Mouse (Mus musculus) forebrain, postnatal 0 days (tissue): ENCODE data around the gene Nfatc4. TPM values are rescaled to one million over a fixed set of nuclear protein-coding genes. Genes with fewer than 3 reads are reported as not detected.
A peak's percentile ranks its signal among the peaks of the same experiment; 100 is the strongest.

Source experiments
- ATAC-seq: fragments of 200-750 bp; cut with Nextera tagmentation; 2 replicates; pipeline ENCODE4 v1.8.0; 2017; ENCODE audit warnings: mild to moderate bottlenecking, moderate library complexity
- DNase-seq: peaks from one replicate; pipeline ENCODE4 v3.0.0-alpha.2; 2015
- H3K27ac ChIP-seq: fragments of 300-500 bp; sonication (generic); 2 replicates; pipeline ENCODE4 v1.5.1; 2014; ENCODE audit warnings: low read depth, mild to moderate bottlenecking, antibody characterized with exemption, low read length, moderate library complexity, mixed read lengths
- H3K27me3 ChIP-seq: fragments of 300-500 bp; sonication (generic); 2 replicates; pipeline ENCODE4 v1.6.1; 2014; ENCODE audit warnings: mild to moderate bottlenecking, low read length, mixed read lengths; ENCODE audit not compliant: insufficient read depth
- H3K36me3 ChIP-seq: fragments of 300-500 bp; sonication (generic); 2 replicates; pipeline ENCODE4 v1.6.1; 2014; ENCODE audit warnings: mild to moderate bottlenecking, moderate library complexity; ENCODE audit not compliant: insufficient read depth
- H3K4me1 ChIP-seq: fragments of 300-500 bp; sonication (generic); 2 replicates; pipeline ENCODE4 v1.6.1; 2014; ENCODE audit warnings: antibody characterized with exemption; ENCODE audit not compliant: insufficient read depth
- H3K4me2 ChIP-seq: fragments of 300-500 bp; sonication (generic); 2 replicates; pipeline ENCODE4 v1.6.1; 2014; ENCODE audit warnings: low read depth, mild to moderate bottlenecking, moderate library complexity
- H3K4me3 ChIP-seq: fragments of 300-500 bp; sonication (generic); 2 replicates; pipeline ENCODE4 v1.5.1; 2014; ENCODE audit warnings: low read depth, low read length, mixed read lengths
- H3K9ac ChIP-seq: fragments of 300-500 bp; sonication (generic); 2 replicates; pipeline ENCODE4 v1.6.1; 2014; ENCODE audit warnings: mild to moderate bottlenecking
- H3K9me3 ChIP-seq: fragments of 300-500 bp; sonication (generic); 2 replicates; pipeline ENCODE4 v1.6.1; 2016; ENCODE audit warnings: low read length
- CTCF ChIP-seq: sonication (generic); IDR thresholded peaks from 2 replicates; pipeline ENCODE4 v1.5.1; 2016; ENCODE audit warnings: antibody characterized with exemption, control low read depth, low read depth
- WGBS: fragments of 180-500 bp; shearing (Covaris S2); extraction: QIAGEN DNeasy Blood & Tissue Kit; methylation state at CpG from one replicate; pipeline ENCODE4 v1.1.7; 2014; 5-methylcytosine and 5-hydroxymethylcytosine counted together
- polyA plus RNA-seq: library from polyadenylated mRNA; unstranded; fragments of >200 nt; fragmentation: Nextera tagmentation; extraction: Ambion mirVana; gene quantifications from 2 replicates; pipeline ENCODE4 v1.2.1, GENCODE M21; 2015
- total RNA-seq: library from RNA; depleted of rRNA; stranded (reverse); fragments of >200 nt; gene quantifications from 2 replicates; pipeline ENCODE4 v1.2.3, GENCODE M21; 2014

The Nfatc4 gene
- total and polyA plus RNA-seq, 2 experiments from 2014 or later: 3.9 to 11.9 TPM

DNA sequence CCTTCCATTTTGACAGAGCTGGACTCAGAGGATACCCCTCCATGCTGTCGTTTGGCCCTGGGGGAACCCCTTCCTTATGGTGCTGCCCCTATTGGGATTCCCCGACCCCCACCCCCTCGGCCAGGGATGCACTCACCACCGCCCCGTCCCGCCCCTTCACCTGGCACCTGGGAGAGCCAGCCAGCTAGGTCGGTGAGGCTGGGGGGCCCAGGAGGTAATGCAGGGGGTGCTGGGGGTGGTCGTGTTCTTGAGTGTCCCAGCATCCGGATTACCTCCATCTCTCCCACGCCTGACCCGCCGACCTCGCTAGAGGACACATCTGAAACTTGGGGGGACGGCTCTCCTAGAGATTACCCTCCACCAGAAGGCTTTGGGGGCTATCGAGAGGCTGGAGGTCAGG, 3.2 kb downstream of the Nfatc4 start:
- H3K9ac ChIP-seq: peak overlapping the region; percentile 22; the same call in 1 of the 2 replicates

DNA sequence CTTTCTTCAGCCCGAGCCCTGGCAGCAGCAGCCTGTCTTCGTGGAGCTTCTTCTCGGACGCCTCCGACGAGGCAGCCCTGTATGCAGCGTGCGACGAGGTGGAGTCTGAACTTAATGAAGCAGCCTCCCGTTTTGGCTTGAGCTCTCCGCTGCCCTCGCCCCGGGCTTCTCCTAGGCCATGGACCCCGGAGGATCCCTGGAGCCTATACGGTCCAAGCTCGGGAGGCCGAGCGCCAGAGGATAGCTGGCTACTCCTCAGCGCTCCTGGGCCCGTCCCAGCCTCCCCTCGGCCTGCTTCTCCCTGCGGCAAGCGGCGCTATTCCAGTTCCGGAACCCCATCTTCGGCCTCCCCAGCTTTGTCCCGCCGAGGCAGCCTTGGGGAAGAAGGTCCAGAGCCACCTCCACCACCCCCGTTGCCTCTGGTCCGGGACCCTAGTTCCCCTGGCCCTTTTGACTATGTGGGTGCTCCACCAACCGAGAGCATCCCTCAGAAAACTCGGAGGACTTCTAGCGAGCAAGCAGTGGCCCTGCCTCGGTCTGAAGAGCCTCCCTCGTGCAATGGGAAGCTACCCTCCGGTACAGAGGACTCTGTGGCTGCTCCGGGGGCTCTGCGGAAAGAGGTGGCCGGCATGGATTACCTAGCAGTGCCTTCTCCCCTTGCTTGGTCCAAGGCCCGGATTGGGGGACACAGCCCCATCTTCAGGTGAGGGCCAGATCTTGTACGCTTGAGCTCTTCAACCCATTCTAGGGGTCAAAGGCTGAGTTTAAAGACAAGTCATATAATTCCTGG, 3.8 kb downstream of the Nfatc4 start:
- H3K36me3 ChIP-seq: no peaks in the 10 kb centered on the region
- peak; percentile 18 for DNase-seq
- H3K4me1 ChIP-seq: peaks cover 23% of the 10 kb centered on the region; the same call in 1 of the 2 replicates
- no peaks in the 10 kb centered on the region for H3K9me3 ChIP-seq
- peak overlapping the region; percentile 98 for H3K4me2 ChIP-seq
- 18% methylated on average over 40 of the region's 41 CpGs for WGBS
- no peaks in the 10 kb centered on the region for H3K27me3 ChIP-seq
- no peak for ATAC-seq
- H3K27ac ChIP-seq: no peak overlapping the region
- no peak for TF ChIP-seq CTCF
- peak overlapping the region; percentile 45 for H3K4me3 ChIP-seq
- peak overlapping the region; percentile 22; the same call in 1 of the 2 replicates for H3K9ac ChIP-seq

More for the DNA sequence above, 3.2 kb downstream of the Nfatc4 start:
- H3K27me3 ChIP-seq: no peaks in the 10 kb centered on the region
- no peak overlapping the region for H3K27ac ChIP-seq
- no peaks in the 10 kb centered on the region for H3K36me3 ChIP-seq
- peak overlapping the region; percentile 98 for H3K4me2 ChIP-seq
- no peak for TF ChIP-seq CTCF
- no peaks in the 10 kb centered on the region for H3K9me3 ChIP-seq
- peaks cover 23% of the 10 kb centered on the region; the same call in 1 of the 2 replicates for H3K4me1 ChIP-seq
- no peak for DNase-seq
- no peak for ATAC-seq
- WGBS: 5% methylated on average over 15 of the region's 15 CpGs
- H3K4me3 ChIP-seq: peak overlapping the region; percentile 45

DNA sequence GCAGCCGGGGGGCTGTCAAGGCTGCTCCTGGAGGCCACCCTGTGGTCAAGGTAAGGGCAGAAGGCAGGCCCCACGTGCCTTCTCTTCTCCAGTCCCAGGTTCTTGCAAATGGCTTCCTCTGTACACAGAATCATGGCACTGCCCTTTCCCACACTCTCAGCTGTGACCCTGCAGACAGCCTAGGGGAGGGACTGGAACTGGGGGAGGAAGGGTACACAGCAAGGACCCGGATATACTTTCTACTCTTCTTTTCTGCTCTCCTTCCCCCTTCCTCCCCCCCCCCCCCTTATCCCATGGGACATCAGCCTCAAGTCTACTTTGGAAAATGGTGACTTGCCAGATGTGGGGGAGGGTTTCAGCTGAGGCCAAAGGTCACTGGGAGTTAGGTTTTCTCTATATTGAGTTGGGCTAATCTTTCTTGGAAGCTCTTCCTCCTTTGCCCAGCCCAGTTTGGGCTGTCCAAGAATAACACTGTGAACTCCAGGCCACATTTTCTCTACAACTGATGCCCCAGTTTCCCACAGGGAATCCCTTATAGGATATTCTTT, 5.8 kb downstream of the Nfatc4 start:
- Histone ChIP-seq H3K4me3 (no peak overlapping the region), H3K4me2 (no peak overlapping the region), H3K27me3 (no peaks in the 10 kb centered on the region), H3K9me3 (no peaks in the 10 kb centered on the region), H3K36me3 (no peaks in the 10 kb centered on the region), H3K27ac (no peak overlapping the region), H3K4me1 (peaks cover 19% of the 10 kb centered on the region; the same call in 1 of the 2 replicates), H3K9ac (no peak overlapping the region)
- no peak for DNase-seq
- no peak for ATAC-seq
- TF ChIP-seq CTCF: no peak
- WGBS: 53% methylated on average over 3 of the region's 3 CpGs

DNA sequence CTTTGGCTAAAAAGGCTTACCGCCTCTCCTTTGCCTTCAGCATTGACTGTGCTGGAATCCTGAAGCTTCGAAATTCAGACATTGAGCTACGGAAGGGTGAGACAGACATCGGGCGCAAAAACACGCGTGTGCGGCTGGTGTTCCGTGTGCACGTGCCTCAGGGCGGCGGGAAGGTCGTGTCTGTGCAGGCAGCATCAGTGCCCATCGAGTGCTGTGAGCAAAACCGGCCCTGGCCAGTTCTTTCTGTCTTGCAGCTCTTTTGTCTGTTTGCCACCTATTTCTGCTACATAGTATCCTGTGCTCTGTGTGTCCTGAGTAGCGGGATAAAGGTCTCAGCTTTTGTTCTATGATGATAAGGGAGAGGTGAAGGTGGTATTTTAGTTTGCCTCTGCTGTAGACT, 6.9 kb downstream of the Nfatc4 start:
- Histone ChIP-seq H3K36me3 (no peaks in the 10 kb centered on the region), H3K27ac (no peak overlapping the region), H3K4me2 (no peak overlapping the region), H3K4me1 (peaks cover 12% of the 10 kb centered on the region; the same call in 1 of the 2 replicates), H3K4me3 (no peak overlapping the region), H3K9me3 (no peaks in the 10 kb centered on the region), H3K27me3 (no peaks in the 10 kb centered on the region), H3K9ac (no peak overlapping the region)
- ATAC-seq (no peak), DNase-seq (no peak)
- WGBS: 90% methylated on average over 16 of the region's 16 CpGs
- TF ChIP-seq CTCF: no peak

DNA sequence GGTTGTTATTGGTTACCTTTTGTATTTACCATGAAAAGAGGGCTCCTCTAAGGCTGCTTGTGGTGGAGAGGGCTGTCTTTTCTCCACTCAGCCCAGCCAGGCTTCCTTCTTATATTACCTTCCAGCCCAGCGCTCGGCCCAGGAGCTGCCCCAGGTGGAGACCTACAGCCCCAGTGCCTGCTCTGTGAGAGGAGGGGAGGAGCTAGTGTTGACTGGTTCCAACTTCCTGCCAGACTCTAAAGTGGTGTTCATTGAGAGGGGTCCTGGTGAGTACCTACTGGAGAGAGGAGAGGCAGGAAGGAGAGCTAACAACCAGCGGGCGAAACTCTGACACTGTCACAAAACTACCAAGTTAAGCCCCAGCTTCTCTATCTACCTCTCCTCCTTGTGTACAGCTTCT, 7.4 kb downstream of the Nfatc4 start:
- Histone ChIP-seq H3K9ac (no peak overlapping the region), H3K9me3 (no peaks in the 10 kb centered on the region), H3K4me2 (no peak overlapping the region), H3K27me3 (no peaks in the 10 kb centered on the region), H3K36me3 (no peaks in the 10 kb centered on the region), H3K4me3 (no peak overlapping the region), H3K27ac (no peak overlapping the region), H3K4me1 (peaks cover 7% of the 10 kb centered on the region; the same call in 1 of the 2 replicates)
- 88% methylated on average over 4 of the region's 4 CpGs for WGBS
- DNase-seq: no peak
- no peak for TF ChIP-seq CTCF
- no peak for ATAC-seq

DNA sequence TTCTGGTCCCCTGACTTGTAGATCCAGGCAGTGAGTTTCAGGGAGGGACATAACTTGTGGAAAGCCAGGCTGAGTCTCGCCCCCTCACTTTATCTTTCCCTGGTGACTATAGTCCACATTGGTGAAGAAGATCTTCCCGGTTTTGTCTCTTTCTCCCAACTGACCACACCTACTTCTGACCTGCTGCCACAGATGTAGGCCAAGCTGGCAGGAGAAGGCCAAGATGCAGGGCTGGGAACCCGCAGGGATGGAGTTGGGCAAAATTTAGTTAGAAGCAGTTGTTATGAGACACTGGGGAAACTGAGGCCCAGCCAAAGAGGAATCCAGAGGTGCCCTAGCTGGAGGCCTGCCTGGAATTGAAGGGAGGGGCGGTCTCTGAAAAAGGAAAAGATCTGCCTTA, 10.2 kb downstream of the Nfatc4 start:
- Histone ChIP-seq H3K4me1 (no peaks in the 10 kb centered on the region), H3K27me3 (no peaks in the 10 kb centered on the region), H3K4me3 (no peak overlapping the region), H3K36me3 (no peaks in the 10 kb centered on the region), H3K27ac (no peak overlapping the region), H3K4me2 (no peak overlapping the region), H3K9me3 (no peaks in the 10 kb centered on the region), H3K9ac (no peak overlapping the region)
- ATAC-seq (no peak), DNase-seq (no peak)
- 85% methylated on average over 4 of the region's 4 CpGs for WGBS
- no peak for TF ChIP-seq CTCF
